Mouse (Mus musculus): ENCODE results near the gene 1700113H08Rik.

Gene 1700113H08Rik

GRCm38 (mm10) chr10:87057500-87058250 is at the start of gene 1700113H08Rik:
Gene 1700113H08Rik, plus strand, starts transcription at chr10:87058045.
- peak; percentile 76 for ATAC-seq (ENCODE audit: low TSS enrichment)

DNA sequence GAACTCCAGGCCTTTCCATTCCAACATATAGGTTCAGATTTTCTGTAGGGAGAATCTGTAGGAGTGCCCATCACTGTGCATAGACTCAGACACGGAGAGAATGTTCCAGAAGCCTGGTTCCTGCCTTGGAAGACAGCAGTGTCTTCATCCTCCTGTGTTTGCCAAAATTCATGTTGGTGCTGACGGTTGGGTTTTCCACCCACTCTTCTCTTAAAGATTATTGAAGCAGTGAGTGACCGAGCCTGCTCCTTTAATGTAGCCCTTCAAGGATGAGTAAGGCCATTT is 49.7 kb upstream of the 1700113H08Rik start:
- ATAC-seq (ENCODE audit: low TSS enrichment): peak; percentile 72

GRCm38 (mm10) chr10:87012087-87012486 is 45.8 kb upstream of the 1700113H08Rik start:
- no peak for ATAC-seq (ENCODE audit: low TSS enrichment)

DNA sequence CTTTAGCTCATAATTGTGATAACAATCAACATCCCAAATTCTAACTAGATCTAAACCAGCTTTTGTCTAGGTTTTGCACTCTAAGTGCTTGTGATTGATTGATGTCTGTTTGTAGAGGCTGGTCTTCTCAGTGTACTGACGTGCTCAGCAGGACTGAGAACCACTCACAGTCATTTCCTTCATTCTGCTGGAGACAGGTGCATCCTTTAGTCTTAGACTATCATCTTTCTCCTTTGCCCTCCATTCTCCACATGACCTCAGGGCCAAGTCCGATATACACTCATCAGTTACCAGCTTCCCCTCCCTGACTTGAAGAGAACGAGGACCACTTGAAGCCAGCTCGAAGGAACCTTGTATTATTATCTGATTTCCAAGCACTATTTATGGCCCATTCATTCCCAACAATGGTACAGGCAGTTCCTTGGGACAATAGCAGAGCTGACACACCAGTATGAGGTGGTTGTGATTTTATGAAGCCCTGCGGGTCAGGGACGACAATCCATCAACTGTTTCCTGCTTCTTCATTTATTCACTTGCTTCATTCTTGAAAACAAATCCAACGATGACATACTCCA is 43.4 kb upstream of the 1700113H08Rik start:
- no peak for ATAC-seq (ENCODE audit: low TSS enrichment)

DNA sequence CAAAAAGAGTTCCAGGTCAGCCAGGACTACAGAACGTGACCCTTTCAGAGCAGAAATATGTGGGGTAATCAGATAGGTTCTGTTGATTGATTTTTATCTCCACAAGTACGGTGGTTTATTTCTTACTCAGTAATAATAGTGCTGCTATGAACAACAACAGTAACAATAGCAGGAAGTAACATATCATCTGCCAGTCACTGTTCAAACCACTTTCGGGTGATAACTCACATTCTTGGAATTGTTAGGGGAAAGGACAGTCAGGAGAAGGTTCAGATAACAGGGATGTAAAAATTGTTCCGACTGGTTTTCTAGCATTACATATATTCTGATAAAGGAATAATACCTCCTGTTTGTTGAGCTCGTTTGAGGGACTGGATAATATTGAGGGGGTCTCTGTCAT is 42.4 kb upstream of the 1700113H08Rik start:
- ATAC-seq (ENCODE audit: low TSS enrichment): no peak

DNA sequence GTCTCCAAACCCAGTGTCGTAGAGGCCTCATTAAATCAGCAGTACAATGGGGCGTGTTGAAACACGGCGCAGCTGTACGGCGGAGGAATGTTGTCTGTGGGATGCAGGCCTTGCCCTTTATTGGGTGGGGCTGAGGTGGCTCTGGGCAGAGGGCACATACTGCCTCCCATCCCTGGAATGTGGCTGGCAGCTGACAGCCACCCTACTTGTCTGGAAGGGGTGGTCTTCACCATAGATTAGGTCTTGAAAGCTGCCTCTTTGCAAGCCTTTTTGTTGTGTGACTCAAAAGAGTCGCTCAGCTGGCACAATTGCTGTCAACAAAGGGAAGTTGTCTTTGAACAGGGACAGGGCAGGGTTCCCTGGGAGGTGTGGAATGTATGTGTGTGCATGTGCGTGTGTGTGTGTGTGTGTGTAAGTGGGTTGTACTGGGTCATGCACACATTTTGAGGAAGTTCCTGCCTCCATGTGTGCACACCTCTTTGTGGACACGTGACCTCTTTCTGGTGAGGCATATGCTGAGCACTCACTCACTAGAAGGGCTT is 41.6 kb upstream of the 1700113H08Rik start:
- ATAC-seq (ENCODE audit: low TSS enrichment): no peak

DNA sequence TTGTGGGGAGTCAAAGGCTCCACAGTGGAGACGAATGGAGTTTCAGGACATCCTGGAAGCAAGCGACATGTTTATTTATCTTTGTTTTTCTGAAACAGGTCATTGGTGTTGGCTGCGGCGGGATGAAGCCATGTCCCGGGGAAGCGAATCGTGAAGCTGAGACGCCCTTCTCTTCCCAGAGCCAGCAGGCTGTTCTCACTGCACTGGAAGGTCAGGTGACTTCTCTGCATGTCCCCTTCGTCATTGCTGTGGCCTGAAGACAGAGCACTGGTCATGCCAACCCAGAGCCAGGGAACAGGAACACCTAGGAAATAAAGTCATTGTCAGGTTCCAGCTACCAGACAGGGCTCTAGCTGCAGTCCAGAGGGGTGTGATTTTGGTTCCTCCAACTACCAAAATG is 39.0 kb upstream of the 1700113H08Rik start:
- ATAC-seq (ENCODE audit: low TSS enrichment): no peak

GRCm38 (mm10) chr10:87020711-87021110 is 37.1 kb upstream of the 1700113H08Rik start:
- peak; percentile 79 for ATAC-seq (ENCODE audit: low TSS enrichment)

DNA sequence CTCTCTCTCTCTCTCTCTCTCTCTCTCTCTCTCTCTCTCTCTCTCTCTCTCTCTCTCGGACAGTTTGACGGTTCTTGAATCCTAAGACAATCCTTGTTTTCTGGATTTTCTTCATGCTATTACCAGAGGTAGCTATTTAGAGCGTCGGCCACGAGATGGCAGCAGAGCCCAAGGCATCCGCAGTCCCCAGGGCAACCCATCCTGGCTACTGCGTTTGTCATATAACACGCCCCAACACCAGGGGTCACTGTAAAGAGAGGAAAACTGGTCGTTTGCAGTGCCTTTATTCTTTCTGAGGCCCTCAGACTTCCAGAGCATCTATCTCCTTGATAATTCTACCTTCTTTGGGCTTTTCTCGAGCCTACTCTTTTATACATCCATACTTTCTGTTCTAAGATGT is 33.0 kb upstream of the 1700113H08Rik start:
- peak; percentile 83 for ATAC-seq (ENCODE audit: low TSS enrichment)

- no peak for ATAC-seq (ENCODE audit: low TSS enrichment)
Observed at GRCm38 (mm10) chr10:87032768-87033167, 25.1 kb upstream of the 1700113H08Rik start.

GRCm38 (mm10) chr10:87035866-87036265 is 22.0 kb upstream of the 1700113H08Rik start:
- ATAC-seq (ENCODE audit: low TSS enrichment): no peak

- ATAC-seq (ENCODE audit: low TSS enrichment): no peak
Observed at GRCm38 (mm10) chr10:87036271-87036703, 21.6 kb upstream of the 1700113H08Rik start.

DNA sequence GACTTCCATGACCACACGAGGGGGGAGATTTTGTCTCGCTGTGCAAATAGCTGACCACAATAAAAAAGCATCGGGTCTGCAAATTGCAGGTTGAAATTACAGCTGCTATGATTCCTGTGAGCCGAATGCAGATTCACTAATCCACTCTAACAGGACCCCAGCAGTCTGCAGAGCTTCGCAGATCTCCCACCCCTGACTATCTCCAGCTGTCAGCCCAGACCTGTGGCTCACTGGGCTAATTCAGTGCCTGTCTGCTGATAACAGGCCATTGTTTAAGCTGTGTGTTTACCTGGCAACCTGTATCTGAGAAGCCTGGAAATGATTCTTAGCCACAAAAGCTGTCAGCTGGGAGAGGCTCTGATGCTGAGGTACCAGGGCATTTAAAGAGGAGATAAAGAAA is 20.8 kb upstream of the 1700113H08Rik start:
- no peak for ATAC-seq (ENCODE audit: low TSS enrichment)

DNA sequence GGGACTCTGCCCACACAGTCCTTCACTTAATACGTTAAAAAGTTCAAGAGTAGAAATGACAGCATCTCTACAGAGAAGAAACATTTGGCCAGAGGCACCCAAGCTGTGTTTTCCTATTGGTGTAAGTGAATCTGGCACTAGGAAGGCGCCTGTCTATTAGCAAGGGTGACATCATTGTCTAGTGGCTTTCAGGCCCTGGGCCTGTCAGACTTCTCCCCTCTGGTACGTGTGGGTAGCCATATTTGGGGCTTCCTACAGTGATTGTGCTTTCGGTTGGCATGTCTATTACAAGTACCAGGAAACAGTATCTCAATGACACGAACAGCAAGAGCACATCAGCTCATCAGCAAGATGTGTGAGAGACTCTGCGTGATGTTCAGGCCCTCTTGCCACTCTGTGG is 18.5 kb upstream of the 1700113H08Rik start:
- ATAC-seq (ENCODE audit: low TSS enrichment): no peak

DNA sequence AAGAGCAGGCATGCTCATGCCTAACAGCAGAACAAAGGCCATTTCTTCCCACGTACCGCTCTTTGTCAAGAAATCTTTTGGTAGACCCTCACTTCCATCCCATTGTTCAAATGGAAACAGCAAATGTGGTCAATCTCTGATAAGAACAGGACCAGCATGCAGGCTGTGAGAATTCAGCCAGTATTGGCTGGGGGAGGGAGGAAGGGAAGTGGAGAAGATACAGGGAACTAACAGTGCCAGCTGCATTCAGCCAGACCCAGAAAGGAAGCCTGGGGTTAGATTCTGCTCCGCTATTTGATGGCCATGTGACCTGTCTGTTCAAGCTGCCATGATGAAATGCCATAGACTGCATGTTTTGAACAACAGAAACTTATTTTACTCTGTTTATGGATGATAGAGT is 18.0 kb upstream of the 1700113H08Rik start:
- no peak for ATAC-seq (ENCODE audit: low TSS enrichment)

- ATAC-seq (ENCODE audit: low TSS enrichment): no peak
Observed at GRCm38 (mm10) chr10:87041265-87041664, 16.6 kb upstream of the 1700113H08Rik start.

DNA sequence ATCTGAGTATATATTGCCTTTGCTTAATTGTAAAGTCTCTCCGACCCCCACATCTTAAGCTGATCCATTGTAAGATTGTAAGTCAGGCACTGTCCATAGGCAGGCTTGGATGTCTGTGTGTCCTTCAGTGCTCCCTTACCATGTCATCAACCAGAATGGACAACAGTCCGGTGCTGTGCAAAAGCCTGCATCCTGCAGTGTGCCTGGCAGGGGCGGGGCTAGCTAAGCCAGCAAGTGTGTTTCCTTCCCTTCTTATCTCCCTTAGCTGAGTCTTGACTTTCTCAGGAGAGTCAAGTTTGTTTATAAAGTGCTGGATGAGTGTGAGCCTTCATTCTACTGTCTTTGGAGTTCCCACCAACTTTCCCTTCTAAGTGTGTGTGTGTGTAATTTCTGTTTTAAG is 12.6 kb upstream of the 1700113H08Rik start:
- ATAC-seq (ENCODE audit: low TSS enrichment): no peak

- no peak for ATAC-seq (ENCODE audit: low TSS enrichment)
Observed at GRCm38 (mm10) chr10:87046469-87046868, 11.4 kb upstream of the 1700113H08Rik start.

- ATAC-seq (ENCODE audit: low TSS enrichment): no peak
Observed at GRCm38 (mm10) chr10:87046931-87047468, 10.8 kb upstream of the 1700113H08Rik start.

DNA sequence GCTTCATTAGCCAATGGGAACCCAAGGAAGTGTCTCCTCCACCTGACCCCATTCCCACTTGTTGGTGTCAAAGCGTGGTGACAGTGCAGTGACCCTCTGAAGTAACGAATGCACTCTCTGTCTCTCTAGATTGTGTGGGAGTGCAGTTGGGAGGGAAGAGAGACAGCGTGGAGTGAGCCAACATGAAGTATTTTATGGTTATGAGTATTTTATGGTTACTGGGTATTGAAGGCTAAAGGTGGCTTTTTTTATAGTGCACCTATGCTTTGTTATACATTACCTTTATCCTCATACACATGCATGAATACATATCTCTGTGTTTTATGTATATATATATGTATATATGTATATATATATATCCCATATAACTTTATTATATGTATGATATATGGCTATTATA is 8.7 kb upstream of the 1700113H08Rik start:
- ATAC-seq (ENCODE audit: low TSS enrichment): no peak

DNA sequence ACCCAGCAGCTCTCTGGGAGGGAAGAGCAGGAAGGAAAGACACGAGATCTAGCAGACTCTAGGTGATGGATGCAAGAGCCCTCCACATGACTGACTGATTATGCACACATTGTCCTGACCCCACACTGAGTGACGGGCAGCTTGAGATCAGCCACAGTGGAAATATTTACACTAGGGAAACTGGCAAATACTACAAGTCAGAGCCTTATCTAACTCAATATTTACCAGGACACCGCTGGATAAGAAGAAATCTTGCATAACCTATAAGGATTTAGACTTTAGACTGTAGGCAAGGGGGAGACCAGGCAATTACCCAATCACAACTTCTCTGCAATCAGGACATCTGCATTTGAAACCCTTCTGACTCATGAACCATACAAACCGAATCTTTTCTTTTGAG is 6.1 kb upstream of the 1700113H08Rik start:
- no peak for ATAC-seq (ENCODE audit: low TSS enrichment)

DNA sequence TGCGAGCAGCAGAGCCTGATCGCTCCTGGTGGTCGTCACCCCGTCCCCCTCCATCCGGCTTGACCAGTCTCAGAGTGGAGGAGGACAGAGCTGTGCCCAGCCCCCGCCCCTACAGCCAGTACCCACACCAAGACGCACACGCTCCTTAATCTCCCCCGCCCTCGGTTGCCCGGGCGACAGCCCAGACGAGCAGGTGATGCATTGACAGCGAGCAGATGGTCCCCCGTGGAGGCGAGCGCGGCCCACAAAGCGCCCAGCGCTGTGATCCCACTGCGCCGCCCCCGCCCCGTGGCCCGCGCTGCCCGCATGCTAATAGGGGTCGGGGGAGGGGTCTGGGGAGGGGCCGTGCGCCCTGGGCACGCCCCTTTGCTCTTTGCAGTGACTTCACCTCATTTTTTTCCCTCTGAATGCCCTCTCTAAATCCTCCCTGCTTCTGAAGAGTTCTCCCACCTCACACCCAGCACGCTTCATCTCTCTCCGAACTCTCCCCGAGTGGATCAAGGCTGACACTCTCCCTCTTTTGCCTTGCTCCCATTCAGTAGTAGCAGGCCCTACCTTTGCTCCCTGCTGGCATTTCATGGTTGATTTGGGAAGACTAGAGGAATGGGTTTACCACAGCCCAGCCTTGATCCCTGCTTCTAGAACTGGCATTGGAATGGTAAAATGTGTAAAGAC is 543 bp downstream of the 1700113H08Rik start:
- ATAC-seq (ENCODE audit: low TSS enrichment): peak; percentile 91

- ATAC-seq (ENCODE audit: low TSS enrichment): no peak
Observed at GRCm38 (mm10) chr10:87058926-87059325, 1.1 kb downstream of the 1700113H08Rik start.
